Mouse (Mus musculus) spleen, postnatal 10 days (tissue): Measurements from ENCODE around the gene Fopnl.

ENCODE experiments used
- DNase-seq, 2 experiments: peaks; one replicate each; pipeline ENCODE4 v3.0.0; 2021 to 2022; ENCODE audit warnings: low spot score in 2 of 2

The Fopnl gene

GRCm38 (mm10) chr16:14316884-14317876, at the start of gene Fopnl:
Gene Fopnl (minus strand): TSS chr16:14317405.
- peak; percentile 90 to 97 for DNase-seq

- DNase-seq: no peak
Observed at GRCm38 (mm10) chr16:14366017-14366416, 48.8 kb upstream of the Fopnl start.

GRCm38 (mm10) chr16:14365457-14365856, 48.3 kb upstream of the Fopnl start:
- no peak for DNase-seq

GRCm38 (mm10) chr16:14364066-14364465, 46.9 kb upstream of the Fopnl start:
- no peak for DNase-seq

- DNase-seq: no peak
Observed at GRCm38 (mm10) chr16:14363496-14363895, 46.3 kb upstream of the Fopnl start.

GRCm38 (mm10) chr16:14362099-14362820, 45.1 kb upstream of the Fopnl start:
- no peak for DNase-seq

GRCm38 (mm10) chr16:14361362-14362098, 44.3 kb upstream of the Fopnl start, which contains the start of gene Abcc1:
Gene Abcc1 (plus strand): TSS chr16:14361558.
- peak; percentile 66 to 74 for DNase-seq

GRCm38 (mm10) chr16:14360931-14361330, 43.7 kb upstream of the Fopnl start:
- DNase-seq: no peak

- DNase-seq: no peak
Observed at GRCm38 (mm10) chr16:14358531-14358930, 41.3 kb upstream of the Fopnl start.

GRCm38 (mm10) chr16:14357859-14358258, 40.7 kb upstream of the Fopnl start:
- no peak for DNase-seq

GRCm38 (mm10) chr16:14352663-14353062, 35.5 kb upstream of the Fopnl start:
- no peak for DNase-seq

- no peak for DNase-seq
Observed at GRCm38 (mm10) chr16:14352234-14352633, 35.0 kb upstream of the Fopnl start.

- no peak for DNase-seq
Observed at GRCm38 (mm10) chr16:14351571-14351970, 34.4 kb upstream of the Fopnl start.

GRCm38 (mm10) chr16:14344967-14345366, 27.8 kb upstream of the Fopnl start:
- DNase-seq: no peak

- no peak for DNase-seq
Observed at GRCm38 (mm10) chr16:14328156-14328555, 11.0 kb upstream of the Fopnl start.

GRCm38 (mm10) chr16:14320494-14320893, 3.3 kb upstream of the Fopnl start:
- DNase-seq: no peak

- DNase-seq: no peak
Observed at GRCm38 (mm10) chr16:14319681-14320080, 2.5 kb upstream of the Fopnl start.

GRCm38 (mm10) chr16:14312914-14313313, 4.3 kb downstream of the Fopnl start:
- no peak for DNase-seq

- peak in 1 of 2 experiments; percentile 72 for DNase-seq
Observed at GRCm38 (mm10) chr16:14311371-14311770, 5.8 kb downstream of the Fopnl start.

GRCm38 (mm10) chr16:14309833-14310232, 7.4 kb downstream of the Fopnl start:
- DNase-seq: no peak

GRCm38 (mm10) chr16:14308245-14309073, 8.7 kb downstream of the Fopnl start:
- peak; percentile 40 to 44 for DNase-seq
